ENCODE assay signal across 9 mouse cellular contexts in the genomic region with DNA sequence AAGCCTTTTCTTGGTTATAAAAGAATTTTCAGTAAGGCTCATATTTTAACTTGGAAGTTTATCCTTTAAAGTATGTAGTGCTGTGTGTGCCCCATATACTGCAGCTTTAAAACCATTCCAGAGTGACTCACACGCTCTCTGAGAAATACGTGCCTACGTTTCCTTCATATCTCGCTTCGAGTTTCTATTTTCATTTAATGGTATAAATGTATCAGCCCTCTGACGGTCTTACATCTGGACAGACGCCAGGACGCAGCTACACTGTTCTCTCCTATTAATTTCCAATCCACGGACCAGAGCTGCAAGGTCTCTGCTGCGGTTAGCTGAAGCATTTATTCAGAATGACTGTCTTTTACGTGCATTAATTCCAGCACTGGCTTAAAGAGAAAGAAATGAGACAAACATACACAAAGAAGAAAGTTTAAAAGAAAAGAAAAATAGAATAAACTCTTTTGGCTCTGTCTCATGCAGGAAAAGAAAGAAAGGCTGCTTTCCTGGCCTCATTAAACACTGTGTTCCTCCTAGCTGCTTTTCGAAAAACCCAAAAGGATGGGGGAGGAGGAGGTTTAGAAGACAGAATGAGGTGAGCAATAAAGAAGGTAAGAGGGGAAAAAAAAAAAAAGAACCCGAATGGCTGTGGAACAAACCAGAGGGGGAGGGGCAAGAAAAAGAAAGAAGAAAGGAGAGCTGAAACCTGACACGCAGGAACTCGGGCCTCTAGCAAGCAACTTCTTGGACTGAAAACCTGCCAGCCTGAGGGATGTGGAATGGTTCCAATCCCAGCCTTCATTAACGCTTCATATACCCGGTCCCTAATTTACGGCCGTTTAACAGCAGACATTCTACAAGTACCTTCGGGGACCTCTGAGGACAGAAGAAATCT. TPM values are rescaled to one million over a fixed set of nuclear protein-coding genes. Genes with fewer than 3 reads are reported as not detected.
DNase-seq lines count a peak whose midpoint lies in the region; ATAC-seq lines count a peak whose summit lies in the region.
"Had no signal": no experiment of that assay in that cellular context is flagged by ENCODE, and none has a peak within 500 bp of the region (broad histone marks: within the 10 kb centered on the region; RNA-seq: fewer than 3 reads in every experiment).

No protein-coding gene starts in this region.

- no peak for ATAC-seq in midbrain, embryonic 11.5 days (ENCODE audit: low FRiP score)
- ATAC-seq in forebrain, embryonic 15.5 days (replicated peaks) = peak; percentile 73

- H3K9ac ChIP-seq in midbrain, embryonic 11.5 days (ENCODE audit: low read length) = no peak overlapping the region; the same call in 1 of the 2 replicates
- no peak overlapping the region for H3K9ac ChIP-seq in forebrain, embryonic 15.5 days (replicated peaks)

- no peaks in the 10 kb centered on the region for H3K27me3 ChIP-seq in midbrain, embryonic 10.5 days (ENCODE audit: low read depth, poor library complexity, severe bottlenecking)
- no peaks in the 10 kb centered on the region for H3K27me3 ChIP-seq in midbrain, embryonic 11.5 days (ENCODE audit: control insufficient read depth, insufficient read depth, low read length)
- no peaks in the 10 kb centered on the region for H3K27me3 ChIP-seq in forebrain, embryonic 15.5 days
- H3K27me3 ChIP-seq: megakaryocyte, embryonic 14.5 days had no signal

- no peak overlapping the region for H3K4me2 ChIP-seq in midbrain, embryonic 11.5 days
- peak overlapping the region; percentile 22 for H3K4me2 ChIP-seq in forebrain, embryonic 15.5 days (replicated peaks)

- H3K4me3 ChIP-seq in midbrain, embryonic 10.5 days = peak overlapping the region; percentile 21; the same call in 1 of the 2 replicates
- no peak overlapping the region for H3K4me3 ChIP-seq in midbrain, embryonic 11.5 days (ENCODE audit: low read depth, low read length)
- peak overlapping the region; percentile 17 for H3K4me3 ChIP-seq in brown adipose tissue, adult 24 weeks (ENCODE audit: insufficient read depth, low read depth, low read length)
- peak overlapping the region; percentile 9; the same call in 1 of the 2 replicates for H3K4me3 ChIP-seq in forebrain, embryonic 15.5 days
- H3K4me3 ChIP-seq: megakaryocyte, embryonic 14.5 days had no signal

- no peak for DNase-seq in midbrain, embryonic 10.5 days (ENCODE audit: low spot score)
- DNase-seq in midbrain, embryonic 11.5 days (ENCODE audit: low spot score, missing footprints) = no peak
- DNase-seq in kidney, adult 11 months = peak; percentile 69
- peak; percentile 51 for DNase-seq in lung, postnatal 25 days (ENCODE audit: low spot score)
- no peak for DNase-seq in yolk sac, embryonic 10.5 days (ENCODE audit: low spot score)
- DNase-seq in thymus, postnatal 36 days = no peak

- peaks cover 38% of the 10 kb centered on the region for H3K36me3 ChIP-seq in midbrain, embryonic 10.5 days
- H3K36me3 ChIP-seq in midbrain, embryonic 11.5 days (ENCODE audit: control insufficient read depth, insufficient read depth, low read length) = no peaks in the 10 kb centered on the region
- H3K36me3 ChIP-seq in forebrain, embryonic 15.5 days = 0 out of 2 replicates have a peak, but pooled peaks cover 4% of the 10 kb centered on the region

- H3K27ac ChIP-seq in midbrain, embryonic 10.5 days (replicated peaks) = peak overlapping the region; percentile 40; the same call in 1 of the 2 replicates
- no peak overlapping the region for H3K27ac ChIP-seq in midbrain, embryonic 11.5 days (ENCODE audit: low read depth, low read length)
- no peak overlapping the region for H3K27ac ChIP-seq in brown adipose tissue, adult 24 weeks (replicated peaks; ENCODE audit: low read depth, low read length)
- H3K27ac ChIP-seq in forebrain, embryonic 15.5 days (replicated peaks) = peak overlapping the region; percentile 70

- H3K4me1 ChIP-seq in midbrain, embryonic 10.5 days = peaks cover 46% of the 10 kb centered on the region
- peaks cover 21% of the 10 kb centered on the region for H3K4me1 ChIP-seq in midbrain, embryonic 11.5 days (ENCODE audit: control insufficient read depth, insufficient read depth, low read length)
- peaks cover 9% of the 10 kb centered on the region for H3K4me1 ChIP-seq in brown adipose tissue, adult 24 weeks (ENCODE audit: control insufficient read depth, insufficient read depth, insufficient read length, low read length)
- peaks cover 74% of the 10 kb centered on the region for H3K4me1 ChIP-seq in forebrain, embryonic 15.5 days

- H3K9me3 ChIP-seq in midbrain, embryonic 10.5 days (replicated peaks) = no peaks in the 10 kb centered on the region
- no peaks in the 10 kb centered on the region for H3K9me3 ChIP-seq in midbrain, embryonic 11.5 days (ENCODE audit: control insufficient read depth, low read length)
- no peaks in the 10 kb centered on the region for H3K9me3 ChIP-seq in forebrain, embryonic 15.5 days
- H3K9me3 ChIP-seq: megakaryocyte, embryonic 14.5 days had no signal

- WGBS in midbrain, embryonic 10.5 days = 48% methylated on average over 20 of the region's 20 CpGs
- WGBS in midbrain, embryonic 11.5 days = 45% methylated on average over 20 of the region's 20 CpGs
- WGBS in forebrain, embryonic 15.5 days = 6% methylated on average over 20 of the region's 20 CpGs

RNA-seq across cellular contexts. Expression of a gene that starts 40.2 kb away (rescaled TPM):
- 34.9 and 42.3 TPM in 2 replicates for polyA plus RNA-seq in midbrain, embryonic 10.5 days (2016; fragmentation: Nextera tagmentation; extraction: Ambion mirVana)
- polyA plus RNA-seq in midbrain, embryonic 11.5 days (2014; fragmentation: Nextera tagmentation; extraction: Ambion mirVana) = 49.3 and 57.3 TPM in 2 replicates
- polyA plus RNA-seq in brown adipose tissue, adult 24 weeks (2012; ENCODE audit: insufficient read depth, insufficient read length, missing spikeins) = 10.7 and 15.1 TPM in 2 replicates
- 87.4 and 90.5 TPM in 2 replicates for polyA plus RNA-seq in forebrain, embryonic 15.5 days (2015; fragmentation: Nextera tagmentation; extraction: Ambion mirVana)

Comparison
In these comparisons a context has a peak if more than half of its experiments do, and no peak if none do; other contexts are left out.
1. H3K27ac ChIP-seq: peak in midbrain, embryonic 10.5 days (single experiment) and forebrain, embryonic 15.5 days (single experiment); none in midbrain, embryonic 11.5 days (single experiment) and brown adipose tissue, adult 24 weeks (single experiment).
2. DNase-seq: peak in kidney, adult 11 months (single experiment) and lung, postnatal 25 days (single experiment); none in midbrain, embryonic 10.5 days (single experiment), midbrain, embryonic 11.5 days (single experiment), yolk sac, embryonic 10.5 days (single experiment) and thymus, postnatal 36 days (0 of 2).